Mouse (Mus musculus) forebrain, embryonic 16.5 days (tissue): ENCODE results near the gene Osbp2. TPM values are rescaled to one million over a fixed set of nuclear protein-coding genes. Genes with fewer than 3 reads are reported as not detected.

Experiments used
- ATAC-seq: fragments of 200-750 bp; cut with Nextera tagmentation; 2 replicates; pipeline ENCODE4 v1.8.0; 2017; ENCODE audit warnings: mild to moderate bottlenecking, moderate library complexity
- H3K27ac ChIP-seq: fragments of 300-500 bp; sonication (generic); 2 replicates; pipeline ENCODE4 v1.5.1; 2014; ENCODE audit warnings: low read length, control low read depth
- H3K27me3 ChIP-seq: fragments of 300-500 bp; sonication (generic); replicated peaks from 2 replicates; pipeline ENCODE4 v1.6.1; 2014; ENCODE audit warnings: low read length; ENCODE audit not compliant: control insufficient read depth, insufficient read depth
- H3K36me3 ChIP-seq: fragments of 300-500 bp; sonication (generic); 2 replicates; pipeline ENCODE4 v1.6.1; 2014; ENCODE audit not compliant: control insufficient read depth, insufficient read depth
- H3K4me1 ChIP-seq: fragments of 300-500 bp; sonication (generic); replicated peaks from 2 replicates; pipeline ENCODE4 v1.6.1; 2014; ENCODE audit warnings: low read length; ENCODE audit not compliant: control insufficient read depth, insufficient read depth
- H3K4me2 ChIP-seq: fragments of 300-500 bp; sonication (generic); 2 replicates; pipeline ENCODE4 v1.6.1; 2014; ENCODE audit warnings: mild to moderate bottlenecking, low read length, control low read depth
- H3K4me3 ChIP-seq: fragments of 300-500 bp; sonication (generic); replicated peaks from 2 replicates; pipeline ENCODE4 v1.5.1; 2014; ENCODE audit warnings: mild to moderate bottlenecking, low read length, control low read depth
- H3K9ac ChIP-seq: fragments of 300-500 bp; sonication (generic); replicated peaks from 2 replicates; pipeline ENCODE4 v1.6.1; 2014; ENCODE audit warnings: low read depth, low read length, control low read depth
- H3K9me3 ChIP-seq: fragments of 300-500 bp; sonication (generic); 2 replicates; pipeline ENCODE4 v1.6.1; 2016; ENCODE audit warnings: low read length; ENCODE audit not compliant: control insufficient read depth
- WGBS: fragments of 180-500 bp; shearing (Covaris S2); extraction: QIAGEN DNeasy Blood & Tissue Kit; methylation state at CpG from one replicate; pipeline ENCODE4 v1.1.7; 2014; 5-methylcytosine and 5-hydroxymethylcytosine counted together
- polyA plus RNA-seq: library from polyadenylated mRNA; unstranded; fragments of >200 nt; fragmentation: Nextera tagmentation; extraction: Ambion mirVana; gene quantifications from 2 replicates; pipeline ENCODE4 v1.2.1, GENCODE M21; 2015

Osbp2 gene
- polyA plus RNA-seq, 1 experiment from 2014 or later = 19.5 TPM

DNA sequence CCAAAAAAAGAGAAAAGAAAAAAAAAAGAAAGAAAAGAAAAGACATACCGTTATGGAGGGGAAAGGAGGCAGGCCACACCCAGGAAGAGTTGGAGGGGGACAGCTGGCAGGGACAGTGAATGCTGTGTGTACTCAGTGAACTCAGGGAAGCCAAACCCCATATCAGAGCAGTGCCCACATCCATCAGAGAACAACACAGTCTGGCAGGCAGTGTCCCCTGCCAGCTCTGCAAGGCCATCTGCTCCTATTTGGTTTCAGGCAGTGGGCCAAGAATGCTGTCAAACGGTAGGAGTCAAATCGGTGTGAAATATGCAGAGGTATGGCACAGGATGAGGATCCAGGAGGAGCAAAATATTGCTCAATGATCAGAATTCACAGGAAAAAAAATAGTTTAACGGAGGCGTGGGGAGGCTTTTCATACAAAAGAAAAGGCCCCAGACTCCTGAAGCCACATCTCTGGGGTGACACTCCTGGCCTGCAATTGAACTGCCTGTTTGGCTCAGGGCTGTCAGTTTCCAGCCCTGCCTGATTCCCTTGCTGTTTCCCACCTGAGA, 10.1 kb downstream of the Osbp2 start:
- Histone ChIP-seq H3K27ac (peak overlapping the region; percentile 82), H3K4me1 (peaks cover 12% of the 10 kb centered on the region), H3K9me3 (no peaks in the 10 kb centered on the region), H3K27me3 (no peaks in the 10 kb centered on the region), H3K4me2 (no peak overlapping the region), H3K4me3 (no peak overlapping the region), H3K36me3 (no peaks in the 10 kb centered on the region), H3K9ac (no peak overlapping the region)
- 34% methylated on average over 5 of the region's 5 CpGs for WGBS
- ATAC-seq = peak; percentile 98

DNA sequence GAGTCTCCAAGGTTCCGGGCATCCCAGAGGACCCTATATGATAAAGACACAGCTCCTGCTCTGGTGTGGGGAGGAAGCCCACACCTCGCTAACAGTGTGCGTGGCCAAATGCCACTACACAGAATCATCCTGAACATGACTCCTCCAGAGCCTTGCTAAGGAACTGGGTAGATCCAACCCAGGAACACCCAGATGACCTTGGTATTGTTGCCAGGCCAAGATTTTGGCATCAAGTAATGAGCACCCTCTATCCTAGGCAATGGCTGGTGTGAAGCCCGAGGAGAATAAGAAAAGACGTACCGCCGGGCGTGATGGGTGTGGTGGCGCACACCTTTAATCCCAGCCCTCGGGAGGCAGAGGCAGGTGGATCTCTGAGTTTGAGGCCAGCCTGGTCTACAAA, 10.7 kb downstream of the Osbp2 start:
- WGBS = 92% methylated on average over 10 of the region's 10 CpGs
- ATAC-seq = no peak
- peak overlapping the region; percentile 82 for H3K27ac ChIP-seq

DNA sequence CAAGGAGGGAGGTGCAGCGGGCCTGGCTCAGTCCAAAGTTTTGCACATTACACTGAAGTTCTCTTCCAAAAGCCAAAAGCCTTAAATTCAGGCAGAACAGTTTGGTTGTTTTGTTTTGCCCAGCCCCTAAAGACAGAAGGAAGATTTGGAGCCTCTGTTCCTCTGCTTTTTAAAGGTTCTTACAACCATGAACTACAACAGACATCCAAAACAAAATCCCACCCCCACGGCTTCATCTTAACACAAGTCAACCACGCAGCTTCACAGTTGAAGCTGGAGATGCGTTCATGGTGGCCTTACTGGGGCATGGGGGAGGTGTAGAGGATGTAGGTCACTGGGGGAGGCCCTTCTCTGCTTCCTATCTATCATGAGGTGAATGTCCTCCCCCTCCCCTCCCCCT, 11.8 kb downstream of the Osbp2 start:
- Histone ChIP-seq H3K27ac (no peak overlapping the region), H3K36me3 (no peaks in the 10 kb centered on the region), H3K27me3 (no peaks in the 10 kb centered on the region), H3K9me3 (no peaks in the 10 kb centered on the region), H3K9ac (no peak overlapping the region), H3K4me1 (peaks cover 12% of the 10 kb centered on the region), H3K4me3 (no peak overlapping the region), H3K4me2 (no peak overlapping the region)
- ATAC-seq = no peak
- WGBS = 88% methylated on average over 4 of the region's 4 CpGs

More for the DNA sequence above, 10.7 kb downstream of the Osbp2 start:
- H3K9me3 ChIP-seq = no peaks in the 10 kb centered on the region
- no peak overlapping the region for H3K9ac ChIP-seq
- no peaks in the 10 kb centered on the region for H3K36me3 ChIP-seq
- no peak overlapping the region for H3K4me2 ChIP-seq
- peaks cover 12% of the 10 kb centered on the region for H3K4me1 ChIP-seq
- no peak overlapping the region for H3K4me3 ChIP-seq
- no peaks in the 10 kb centered on the region for H3K27me3 ChIP-seq

DNA sequence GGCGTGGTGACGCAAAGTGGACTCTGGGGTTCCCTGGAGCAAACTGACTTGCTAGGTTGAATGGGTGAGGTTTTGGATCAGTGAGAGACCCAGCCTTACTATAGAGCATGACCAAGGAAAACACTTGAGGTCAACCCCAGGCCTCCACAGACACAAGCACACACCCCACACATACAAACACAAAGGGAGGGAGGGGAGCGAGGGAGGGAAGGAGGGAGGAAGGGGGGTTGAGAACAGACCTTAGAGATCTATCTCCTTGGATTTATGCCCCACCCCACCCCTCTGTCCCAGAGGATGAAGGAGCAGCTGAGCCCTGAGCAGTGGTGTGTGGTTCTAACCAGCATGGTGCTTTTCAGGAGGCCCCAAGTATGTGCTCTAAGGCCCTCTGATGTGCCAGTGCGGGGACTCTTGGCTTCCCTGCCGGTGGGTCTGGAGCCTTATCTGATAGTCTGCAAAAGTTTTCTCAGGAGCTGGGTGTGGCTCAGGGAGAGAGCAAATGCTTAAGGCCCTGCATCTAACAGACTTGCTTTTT, 12.9 kb downstream of the Osbp2 start:
- 72% methylated on average over 5 of the region's 5 CpGs for WGBS
- no peaks in the 10 kb centered on the region for H3K9me3 ChIP-seq
- H3K36me3 ChIP-seq = no peaks in the 10 kb centered on the region
- ATAC-seq = no peak
- no peak overlapping the region for H3K27ac ChIP-seq
- no peaks in the 10 kb centered on the region for H3K27me3 ChIP-seq
- no peak overlapping the region for H3K4me3 ChIP-seq
- H3K4me2 ChIP-seq = no peak overlapping the region
- no peak overlapping the region for H3K9ac ChIP-seq
- H3K4me1 ChIP-seq = peaks cover 12% of the 10 kb centered on the region

- Histone ChIP-seq H3K27ac (no peak overlapping the region), H3K4me1 (peaks cover 12% of the 10 kb centered on the region), H3K36me3 (no peaks in the 10 kb centered on the region), H3K9me3 (no peaks in the 10 kb centered on the region), H3K4me2 (no peak overlapping the region), H3K9ac (no peak overlapping the region), H3K27me3 (no peaks in the 10 kb centered on the region), H3K4me3 (no peak overlapping the region)
- no peak for ATAC-seq
- WGBS = 70% methylated on average over 2 of the region's 2 CpGs
These were observed 13.4 kb downstream of the Osbp2 start for GRCm38 (mm10) chr11:3850315-3850614.

DNA sequence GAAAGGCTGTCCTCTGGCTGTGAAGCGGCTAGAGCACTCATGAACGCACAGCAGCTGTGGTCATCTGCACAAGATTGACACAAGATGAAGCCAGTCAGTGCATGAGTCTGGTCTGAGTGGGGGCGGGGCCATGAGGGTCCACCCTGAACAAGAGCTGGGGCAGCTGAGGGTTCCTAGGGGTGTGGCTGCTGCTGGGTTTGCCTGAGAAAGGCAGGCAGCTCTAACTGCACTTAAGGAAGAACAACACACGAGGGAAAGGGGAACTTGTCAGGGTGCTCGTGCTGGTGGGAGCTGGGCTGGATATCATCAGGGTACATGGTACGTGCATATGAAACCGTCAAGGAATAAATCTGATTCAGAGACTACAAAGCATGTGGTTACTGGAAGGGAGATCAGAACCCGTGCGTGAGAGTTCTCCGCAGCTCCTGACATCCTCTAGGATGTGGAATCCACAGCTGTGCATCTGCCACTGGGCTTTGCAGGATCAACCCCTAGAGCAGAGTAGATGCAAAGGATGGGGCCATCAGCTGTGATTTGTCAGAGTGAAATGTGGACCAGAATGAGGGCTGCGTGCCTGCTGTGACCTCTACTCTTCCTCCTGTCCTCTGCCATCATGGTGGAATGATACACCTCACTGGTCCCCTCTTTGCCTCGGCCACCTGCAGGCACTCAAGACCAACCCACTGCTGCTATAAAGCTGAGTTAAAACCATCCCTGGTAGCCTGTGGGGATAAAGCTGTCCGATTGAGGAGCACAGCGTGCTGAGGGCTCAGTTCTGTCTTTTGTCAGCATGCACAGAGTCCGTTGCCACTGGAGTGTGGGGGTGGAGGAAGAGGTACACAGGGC, 14.0 kb downstream of the Osbp2 start:
- no peaks in the 10 kb centered on the region for H3K27me3 ChIP-seq
- no peak overlapping the region for H3K27ac ChIP-seq
- 79% methylated on average over 15 of the region's 15 CpGs for WGBS
- H3K9me3 ChIP-seq = no peaks in the 10 kb centered on the region
- no peak for ATAC-seq
- no peak overlapping the region for H3K4me3 ChIP-seq
- H3K4me1 ChIP-seq = peaks cover 12% of the 10 kb centered on the region
- H3K9ac ChIP-seq = no peak overlapping the region
- no peaks in the 10 kb centered on the region for H3K36me3 ChIP-seq
- no peak overlapping the region for H3K4me2 ChIP-seq

DNA sequence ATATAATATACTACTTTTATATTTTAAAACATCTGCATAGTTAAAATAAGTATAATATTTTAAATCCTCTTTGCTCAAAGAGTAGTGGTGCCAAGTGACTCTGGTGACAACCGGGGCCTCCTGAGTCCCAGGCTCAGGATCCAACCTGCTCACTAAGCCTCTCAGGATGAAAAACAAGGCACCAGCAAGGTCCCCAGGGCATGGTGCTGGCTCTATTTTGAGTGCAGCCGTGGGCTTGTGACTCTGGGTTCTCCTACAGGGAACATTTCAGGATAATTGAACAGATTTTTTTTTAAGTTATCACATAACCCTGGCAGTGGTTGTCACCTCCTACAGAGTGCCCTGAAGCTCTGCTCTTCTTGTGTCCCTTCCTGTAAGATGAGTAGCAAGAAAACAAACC, 17.4 kb downstream of the Osbp2 start:
- no peak overlapping the region for H3K9ac ChIP-seq
- WGBS = 59% methylated on average over 2 of the region's 2 CpGs
- H3K4me1 ChIP-seq = no peaks in the 10 kb centered on the region

DNA sequence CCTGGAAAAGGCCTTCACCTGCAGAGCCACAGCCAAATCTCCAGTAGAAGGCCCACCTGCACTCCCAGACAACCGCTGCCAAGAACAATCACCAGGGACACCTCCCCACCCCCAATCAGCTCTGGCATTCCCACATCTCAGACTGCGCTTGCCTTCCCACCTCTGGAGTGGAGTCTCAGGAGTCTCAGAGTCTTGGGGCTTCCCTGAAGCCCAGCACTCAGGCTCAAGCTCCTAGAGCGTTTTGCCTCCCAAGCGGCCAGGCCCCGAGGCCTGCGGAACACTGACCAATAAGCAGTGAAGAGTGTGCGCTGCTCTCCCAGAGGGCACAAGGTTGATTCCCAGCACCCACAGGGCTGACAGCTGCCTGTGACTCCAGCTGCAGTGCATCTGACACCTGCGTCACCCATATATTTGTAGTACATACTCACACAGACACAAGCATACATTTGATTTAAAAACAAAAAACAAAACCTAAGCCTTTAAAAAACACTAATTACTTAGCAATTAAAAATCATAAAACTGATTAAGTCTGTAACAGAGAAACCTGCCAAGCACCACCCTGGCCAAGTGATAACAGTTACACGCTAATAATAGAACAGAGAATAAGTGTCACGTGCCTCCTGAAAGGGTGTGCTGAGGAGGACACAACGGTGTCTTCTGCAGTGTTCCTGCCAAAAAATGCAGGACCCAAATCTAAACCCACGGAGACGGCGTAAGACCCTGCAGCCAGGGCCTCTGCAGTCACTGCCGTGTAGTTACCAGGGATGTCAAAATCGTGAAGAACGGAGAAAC, 19.6 kb downstream of the Osbp2 start:
- H3K36me3 ChIP-seq = no peaks in the 10 kb centered on the region
- no peaks in the 10 kb centered on the region for H3K9me3 ChIP-seq
- 75% methylated on average over 17 of the region's 17 CpGs for WGBS
- H3K27ac ChIP-seq = no peak overlapping the region
- ATAC-seq = no peak
- no peak overlapping the region for H3K4me3 ChIP-seq
- no peaks in the 10 kb centered on the region for H3K27me3 ChIP-seq
- no peaks in the 10 kb centered on the region for H3K4me1 ChIP-seq
- no peak overlapping the region for H3K9ac ChIP-seq
- no peak overlapping the region for H3K4me2 ChIP-seq

More for the DNA sequence above, 17.4 kb downstream of the Osbp2 start:
- H3K27ac ChIP-seq = no peak overlapping the region
- ATAC-seq = no peak
- H3K27me3 ChIP-seq = no peaks in the 10 kb centered on the region
- no peaks in the 10 kb centered on the region for H3K36me3 ChIP-seq
- H3K9me3 ChIP-seq = no peaks in the 10 kb centered on the region
- no peak overlapping the region for H3K4me2 ChIP-seq
- no peak overlapping the region for H3K4me3 ChIP-seq

GRCm38 (mm10) chr11:3835271-3835670, 28.4 kb downstream of the Osbp2 start:
- Histone ChIP-seq H3K27ac (no peak overlapping the region), H3K9ac (no peak overlapping the region), H3K4me1 (no peaks in the 10 kb centered on the region), H3K4me2 (no peak overlapping the region), H3K36me3 (no peaks in the 10 kb centered on the region), H3K4me3 (no peak overlapping the region), H3K27me3 (no peaks in the 10 kb centered on the region), H3K9me3 (no peaks in the 10 kb centered on the region)
- no peak for ATAC-seq
- WGBS = 69% methylated on average over 4 of the region's 4 CpGs
